Mouse (Mus musculus): Measurements from ENCODE around the gene E030018B13Rik. TPM values are rescaled to one million over a fixed set of nuclear protein-coding genes. Genes with fewer than 3 reads are reported as not detected.

The E030018B13Rik gene
- total RNA-seq, 2 experiments from 2014 or later = not detected

- DNase-seq = peak; percentile 61 to 72
These were observed 1.0 kb downstream of the E030018B13Rik start for GRCm38 (mm10) chr7:63917693-63918092.

- peak in 1 of 2 experiments; percentile 40 for DNase-seq
These were observed 2.4 kb downstream of the E030018B13Rik start for GRCm38 (mm10) chr7:63918771-63919768.

GRCm38 (mm10) chr7:63921909-63922562 is 5.4 kb downstream of the E030018B13Rik start:
- DNase-seq = peak in 1 of 2 experiments; percentile 12

- peak in 1 of 2 experiments; percentile 1 for DNase-seq
These were observed 5.9 kb downstream of the E030018B13Rik start for GRCm38 (mm10) chr7:63922571-63922970.

- DNase-seq = peak in 1 of 2 experiments; percentile 1
These were observed 6.3 kb downstream of the E030018B13Rik start for GRCm38 (mm10) chr7:63922975-63923374.

GRCm38 (mm10) chr7:63924151-63924550 is 7.5 kb downstream of the E030018B13Rik start:
- peak in 1 of 2 experiments; percentile 22 for DNase-seq

GRCm38 (mm10) chr7:63924747-63925412 is 8.2 kb downstream of the E030018B13Rik start:
- peak; percentile 91 to 93 for DNase-seq

- DNase-seq = peak; percentile 61 to 62
These were observed 9.0 kb downstream of the E030018B13Rik start for GRCm38 (mm10) chr7:63925413-63926360.

GRCm38 (mm10) chr7:63926492-63926891 is 9.8 kb downstream of the E030018B13Rik start:
- peak in 1 of 2 experiments; percentile 11 for DNase-seq

GRCm38 (mm10) chr7:63927121-63927520 is 10.5 kb downstream of the E030018B13Rik start:
- no peak for DNase-seq

GRCm38 (mm10) chr7:63929080-63929479 is 12.4 kb downstream of the E030018B13Rik start:
- DNase-seq = peak; percentile 67 to 73

- DNase-seq = no peak
These were observed 13.5 kb downstream of the E030018B13Rik start for GRCm38 (mm10) chr7:63930132-63930531.

- DNase-seq = no peak
These were observed 14.1 kb downstream of the E030018B13Rik start for GRCm38 (mm10) chr7:63930766-63931165.

- DNase-seq = no peak
These were observed 15.8 kb downstream of the E030018B13Rik start for GRCm38 (mm10) chr7:63932461-63932860.

GRCm38 (mm10) chr7:63933905-63934304 is 17.2 kb downstream of the E030018B13Rik start:
- DNase-seq = no peak

- no peak for DNase-seq
These were observed 17.9 kb downstream of the E030018B13Rik start for GRCm38 (mm10) chr7:63934530-63934929.

GRCm38 (mm10) chr7:63935809-63936187 is 19.1 kb downstream of the E030018B13Rik start:
- DNase-seq = no peak

- DNase-seq = peak; percentile 85 to 91
These were observed 19.7 kb downstream of the E030018B13Rik start for GRCm38 (mm10) chr7:63936188-63936985.

- DNase-seq = no peak
These were observed 20.3 kb downstream of the E030018B13Rik start for GRCm38 (mm10) chr7:63936986-63937235.
